Mouse (Mus musculus) intestine, embryonic 16.5 days (tissue): ENCODE measurements around the gene Gm4969. TPM values are rescaled to one million over a fixed set of nuclear protein-coding genes. Genes with fewer than 3 reads are reported as not detected.

Experiments used
- ATAC-seq: fragments of 200-750 bp; cut with Nextera tagmentation; 2 replicates; pipeline ENCODE4 v1.8.0; 2017; ENCODE audit warnings: moderate TSS enrichment, moderate library complexity
- H3K27ac ChIP-seq: fragments of 300-500 bp; sonication (generic); 2 replicates; pipeline ENCODE4 v1.5.1; 2014; ENCODE audit warnings: mild to moderate bottlenecking, low read length
- H3K27me3 ChIP-seq: fragments of 300-500 bp; sonication (generic); replicated peaks from 2 replicates; pipeline ENCODE4 v1.6.1; 2014; ENCODE audit warnings: low read length, control low read depth, mixed read lengths; ENCODE audit not compliant: control insufficient read depth, insufficient read depth
- H3K36me3 ChIP-seq: fragments of 300-500 bp; sonication (generic); 2 replicates; pipeline ENCODE4 v1.6.1; 2014; ENCODE audit warnings: low read length, control low read depth; ENCODE audit not compliant: control insufficient read depth, insufficient read depth
- H3K4me1 ChIP-seq: fragments of 300-500 bp; sonication (generic); 2 replicates; pipeline ENCODE4 v1.6.1; 2014; ENCODE audit warnings: low read length, control low read depth, mixed read lengths; ENCODE audit not compliant: control insufficient read depth, insufficient read depth
- H3K4me2 ChIP-seq: fragments of 300-500 bp; sonication (generic); 2 replicates; pipeline ENCODE4 v1.6.1; 2014; ENCODE audit warnings: low read depth, low read length, control low read depth
- H3K4me3 ChIP-seq: fragments of 300-500 bp; sonication (generic); 2 replicates; pipeline ENCODE4 v1.5.1; 2014; ENCODE audit warnings: mild to moderate bottlenecking, low read length
- H3K9ac ChIP-seq: fragments of 300-500 bp; sonication (generic); 2 replicates; pipeline ENCODE4 v1.6.1; 2014; ENCODE audit warnings: low read depth, low read length
- H3K9me3 ChIP-seq: fragments of 300-500 bp; sonication (generic); 2 replicates; pipeline ENCODE4 v1.6.1; 2016; ENCODE audit warnings: low read length, control low read depth; ENCODE audit not compliant: control insufficient read depth
- WGBS: fragments of 180-500 bp; shearing (Covaris S2); extraction: QIAGEN DNeasy Blood & Tissue Kit; methylation state at CpG from one replicate; pipeline ENCODE4 v1.1.7; 2014; 5-methylcytosine and 5-hydroxymethylcytosine counted together
- polyA plus RNA-seq: library from polyadenylated mRNA; unstranded; fragments of >200 nt; fragmentation: Nextera tagmentation; extraction: Ambion mirVana; gene quantifications from 2 replicates; pipeline ENCODE4 v1.2.1, GENCODE M21; 2015

Gm4969 gene
- polyA plus RNA-seq, 1 experiment from 2014 or later: 2.1 TPM

- H3K4me2 ChIP-seq: no peak overlapping the region
- peaks cover 11% of the 10 kb centered on the region for H3K4me1 ChIP-seq
- H3K9ac ChIP-seq: no peak overlapping the region
- H3K27ac ChIP-seq: no peak overlapping the region
- WGBS: 46% methylated on average over 6 of the region's 6 CpGs
- peaks cover 3% of the 10 kb centered on the region; the same call in 1 of the 2 replicates for H3K36me3 ChIP-seq
- no peaks in the 10 kb centered on the region for H3K27me3 ChIP-seq
- no peaks in the 10 kb centered on the region for H3K9me3 ChIP-seq
- no peak overlapping the region for H3K4me3 ChIP-seq
- no peak for ATAC-seq
Observed at GRCm38 (mm10) chr7:19147497-19148045, 29.4 kb upstream of the Gm4969 start.

- H3K36me3 ChIP-seq: peaks cover under 1% of the 10 kb centered on the region; the same call in 1 of the 2 replicates
- H3K27me3 ChIP-seq: no peaks in the 10 kb centered on the region
- ATAC-seq: no peak
- H3K27ac ChIP-seq: no peak overlapping the region
- no peak overlapping the region for H3K4me2 ChIP-seq
- H3K4me3 ChIP-seq: no peak overlapping the region
- H3K4me1 ChIP-seq: peaks cover 11% of the 10 kb centered on the region
- no peaks in the 10 kb centered on the region for H3K9me3 ChIP-seq
- H3K9ac ChIP-seq: no peak overlapping the region
- WGBS: 88% methylated on average over 10 of the region's 10 CpGs
Observed at GRCm38 (mm10) chr7:19146793-19147192, 28.6 kb upstream of the Gm4969 start.

GRCm38 (mm10) chr7:19137380-19137779 lies 19.2 kb upstream of the Gm4969 start:
- H3K27ac ChIP-seq: no peak overlapping the region
- H3K9ac ChIP-seq: no peak overlapping the region
- H3K4me2 ChIP-seq: no peak overlapping the region
- WGBS: 53% methylated on average over 5 of the region's 5 CpGs
- no peaks in the 10 kb centered on the region for H3K27me3 ChIP-seq
- H3K9me3 ChIP-seq: no peaks in the 10 kb centered on the region
- peaks cover 20% of the 10 kb centered on the region for H3K36me3 ChIP-seq
- no peak overlapping the region for H3K4me3 ChIP-seq
- no peaks in the 10 kb centered on the region for H3K4me1 ChIP-seq
- no peak for ATAC-seq

- no peak overlapping the region for H3K4me2 ChIP-seq
- no peak overlapping the region for H3K4me3 ChIP-seq
- H3K4me1 ChIP-seq: peaks cover 3% of the 10 kb centered on the region; the same call in 1 of the 2 replicates
- no peaks in the 10 kb centered on the region for H3K27me3 ChIP-seq
- WGBS: 92% methylated on average over 38 of the region's 38 CpGs
- no peak overlapping the region for H3K27ac ChIP-seq
- no peak overlapping the region for H3K9ac ChIP-seq
- H3K36me3 ChIP-seq: peaks cover 20% of the 10 kb centered on the region
- no peak for ATAC-seq
- no peaks in the 10 kb centered on the region for H3K9me3 ChIP-seq
Observed at GRCm38 (mm10) chr7:19136673-19137334, 18.6 kb upstream of the Gm4969 start.

- H3K36me3 ChIP-seq: peaks cover 20% of the 10 kb centered on the region
- no peak overlapping the region for H3K4me3 ChIP-seq
- no peaks in the 10 kb centered on the region for H3K9me3 ChIP-seq
- H3K27ac ChIP-seq: no peak overlapping the region
- 92% methylated on average over 13 of the region's 13 CpGs for WGBS
- H3K9ac ChIP-seq: no peak overlapping the region
- peaks cover 5% of the 10 kb centered on the region; the same call in 1 of the 2 replicates for H3K4me1 ChIP-seq
- no peak overlapping the region for H3K4me2 ChIP-seq
- no peaks in the 10 kb centered on the region for H3K27me3 ChIP-seq
- no peak for ATAC-seq
Observed at GRCm38 (mm10) chr7:19136168-19136567, 18.0 kb upstream of the Gm4969 start.

GRCm38 (mm10) chr7:19131324-19131848 lies 13.2 kb upstream of the Gm4969 start:
- peak overlapping the region; percentile 55 for H3K4me3 ChIP-seq
- peak; percentile 99 for ATAC-seq
- peak overlapping the region; percentile 62 for H3K9ac ChIP-seq
- peaks cover 8% of the 10 kb centered on the region; the same call in 1 of the 2 replicates for H3K4me1 ChIP-seq
- peaks cover 11% of the 10 kb centered on the region for H3K36me3 ChIP-seq
- H3K9me3 ChIP-seq: no peaks in the 10 kb centered on the region
- peak overlapping the region; percentile 69 for H3K27ac ChIP-seq
- under 1% methylated on average over 39 of the region's 39 CpGs for WGBS
- peak overlapping the region; percentile 77 for H3K4me2 ChIP-seq
- no peaks in the 10 kb centered on the region for H3K27me3 ChIP-seq

GRCm38 (mm10) chr7:19130657-19131056 lies 12.5 kb upstream of the Gm4969 start:
- peak overlapping the region; percentile 45; the same call in 1 of the 2 replicates for H3K27ac ChIP-seq
- no peak for ATAC-seq
- peak overlapping the region; percentile 55; the same call in 1 of the 2 replicates for H3K4me3 ChIP-seq
- peaks cover 5% of the 10 kb centered on the region for H3K36me3 ChIP-seq
- 24% methylated on average over 4 of the region's 4 CpGs for WGBS
- H3K4me2 ChIP-seq: peak overlapping the region; percentile 77
- H3K9ac ChIP-seq: 0 out of 2 replicates have a peak overlapping the region, but pooled peaks have one; percentile 42
- no peaks in the 10 kb centered on the region for H3K27me3 ChIP-seq
- H3K4me1 ChIP-seq: peaks cover 8% of the 10 kb centered on the region; the same call in 1 of the 2 replicates
- no peaks in the 10 kb centered on the region for H3K9me3 ChIP-seq

- Histone ChIP-seq H3K9me3 (no peaks in the 10 kb centered on the region), H3K36me3 (no peaks in the 10 kb centered on the region), H3K4me2 (no peak overlapping the region), H3K9ac (no peak overlapping the region), H3K27me3 (no peaks in the 10 kb centered on the region), H3K4me1 (peaks cover 8% of the 10 kb centered on the region; the same call in 1 of the 2 replicates), H3K27ac (no peak overlapping the region), H3K4me3 (no peak overlapping the region)
- WGBS: 91% methylated on average over 5 of the region's 5 CpGs
- ATAC-seq: no peak
Observed at GRCm38 (mm10) chr7:19129396-19129795, 11.2 kb upstream of the Gm4969 start.

- no peaks in the 10 kb centered on the region for H3K36me3 ChIP-seq
- 73% methylated on average over 5 of the region's 5 CpGs for WGBS
- H3K9ac ChIP-seq: no peak overlapping the region
Observed at GRCm38 (mm10) chr7:19127744-19128143, 9.6 kb upstream of the Gm4969 start.

More at GRCm38 (mm10) chr7:19127744-19128143, 9.6 kb upstream of the Gm4969 start:
- no peak overlapping the region for H3K4me3 ChIP-seq
- no peak for ATAC-seq
- no peak overlapping the region for H3K27ac ChIP-seq
- H3K4me2 ChIP-seq: no peak overlapping the region
- peaks cover 8% of the 10 kb centered on the region; the same call in 1 of the 2 replicates for H3K4me1 ChIP-seq
- H3K9me3 ChIP-seq: no peaks in the 10 kb centered on the region
- no peaks in the 10 kb centered on the region for H3K27me3 ChIP-seq
